Mouse (Mus musculus) heart, embryonic 10.5 days (tissue): Measurements from ENCODE around the gene Zic2. TPM values are rescaled to one million over a fixed set of nuclear protein-coding genes. Genes with fewer than 3 reads are reported as not detected.
A peak's percentile ranks its signal among the peaks of the same experiment; 100 is the strongest.

Experiments used
- DNase-seq: peaks from one replicate; pipeline ENCODE4 v3.0.0-alpha.2; 2017; ENCODE audit warnings: low spot score
- H3K27ac ChIP-seq: fragments of 300-500 bp; sonication (generic); 2 replicates; pipeline ENCODE4 v1.5.1; 2016; ENCODE audit warnings: mild to moderate bottlenecking
- H3K27me3 ChIP-seq: fragments of 300-500 bp; sonication (generic); 2 replicates; pipeline ENCODE4 v1.6.1; 2016; ENCODE audit warnings: mild to moderate bottlenecking; ENCODE audit not compliant: poor library complexity, insufficient read depth, severe bottlenecking
- H3K36me3 ChIP-seq: fragments of 300-500 bp; sonication (generic); 2 replicates; pipeline ENCODE4 v1.6.1; 2016; ENCODE audit warnings: mild to moderate bottlenecking, moderate library complexity
- H3K4me1 ChIP-seq: fragments of 300-500 bp; sonication (generic); 2 replicates; pipeline ENCODE4 v1.6.1; 2016; ENCODE audit warnings: mild to moderate bottlenecking
- H3K4me3 ChIP-seq: fragments of 300-500 bp; sonication (generic); 2 replicates; pipeline ENCODE4 v1.5.1; 2016; ENCODE audit warnings: mild to moderate bottlenecking, moderate library complexity
- H3K9me3 ChIP-seq: fragments of 300-500 bp; sonication (generic); 2 replicates; pipeline ENCODE4 v1.6.1; 2016; ENCODE audit warnings: mild to moderate bottlenecking, moderate library complexity
- WGBS: fragments of 180-500 bp; shearing (Covaris S2); methylation state at CpG from one replicate; pipeline ENCODE4 v1.1.7; 2016; 5-methylcytosine and 5-hydroxymethylcytosine counted together
- polyA plus RNA-seq: library from polyadenylated mRNA; unstranded; fragments of >200 nt; fragmentation: Nextera tagmentation; extraction: Ambion mirVana; gene quantifications from 2 replicates; pipeline ENCODE4 v1.2.1, GENCODE M21; 2016

The Zic2 gene
- 0.11 TPM in 1 of 2 replicates, not detected in the other for polyA plus RNA-seq

GRCm38 (mm10) chr14:122474891-122475556 lies at the start of gene Zic2:
Gene Zic2, plus strand, starts transcription at chr14:122475435.
- H3K4me1 ChIP-seq: peaks cover 38% of the 10 kb centered on the region
- DNase-seq: peak; percentile 78
- peaks cover 96% of the 10 kb centered on the region for H3K27me3 ChIP-seq
- H3K4me3 ChIP-seq: peak within 1 kb of the TSS; percentile 64
- H3K27ac ChIP-seq: peak within 1 kb of the TSS; percentile 3; the same call in 1 of the 2 replicates
- no peaks in the 10 kb centered on the region for H3K9me3 ChIP-seq
- H3K36me3 ChIP-seq: no peaks in the 10 kb centered on the region
- WGBS: under 1% methylated on average over 44 of the region's 73 CpGs

GRCm38 (mm10) chr14:122426529-122427203 lies 48.6 kb upstream of the Zic2 start:
- H3K4me3 ChIP-seq: no peak overlapping the region
- no peaks in the 10 kb centered on the region for H3K4me1 ChIP-seq
- H3K27me3 ChIP-seq: peaks cover 4% of the 10 kb centered on the region; the same call in 1 of the 2 replicates
- H3K27ac ChIP-seq: no peak overlapping the region
- no peak for DNase-seq
- WGBS: 57% methylated on average over 10 of the region's 10 CpGs
- H3K9me3 ChIP-seq: no peaks in the 10 kb centered on the region
- no peaks in the 10 kb centered on the region for H3K36me3 ChIP-seq

DNA sequence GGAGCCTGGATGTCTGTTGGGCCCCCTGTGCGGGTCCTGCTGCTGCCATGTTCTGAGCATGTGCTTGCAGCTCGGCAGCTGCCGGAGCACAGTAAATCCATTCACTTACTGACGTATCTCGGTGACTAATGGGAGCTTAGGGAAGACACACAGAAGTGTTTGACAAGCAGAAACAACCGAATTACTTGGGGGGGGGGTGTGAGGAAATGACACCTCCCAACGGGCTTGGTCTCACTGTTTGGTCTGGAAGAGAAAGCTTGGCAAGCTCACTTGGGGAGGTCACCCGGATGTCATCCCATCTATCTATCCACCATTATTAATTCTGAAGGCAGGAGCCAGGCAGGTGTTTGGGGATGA lies 48.1 kb upstream of the Zic2 start:
- Histone ChIP-seq H3K9me3 (no peaks in the 10 kb centered on the region), H3K4me3 (no peak overlapping the region), H3K27ac (no peak overlapping the region), H3K36me3 (no peaks in the 10 kb centered on the region), H3K27me3 (no peaks in the 10 kb centered on the region; the same call in 1 of the 2 replicates), H3K4me1 (no peaks in the 10 kb centered on the region)
- WGBS: 72% methylated on average over 8 of the region's 8 CpGs
- no peak for DNase-seq

DNA sequence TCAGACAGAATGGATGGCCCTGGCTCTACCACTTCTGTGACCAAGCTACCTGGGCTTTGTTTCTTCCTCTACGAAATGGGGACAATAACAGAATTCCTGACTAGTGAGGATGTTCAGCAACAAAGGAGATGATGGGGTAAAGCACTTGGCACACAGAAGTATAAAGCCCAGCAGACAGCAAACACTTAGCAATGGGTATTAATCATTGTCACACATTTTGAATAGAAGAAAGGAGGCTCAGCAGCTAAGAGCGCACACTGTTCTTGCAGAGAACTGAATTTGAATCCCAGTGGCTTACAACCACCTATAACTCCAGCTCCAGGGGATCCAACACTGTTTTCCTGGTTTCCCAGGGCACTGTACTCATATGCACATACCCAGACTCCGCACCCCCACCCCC lies 47.6 kb upstream of the Zic2 start:
- no peaks in the 10 kb centered on the region for H3K36me3 ChIP-seq
- DNase-seq: no peak
- no peak overlapping the region for H3K4me3 ChIP-seq
- H3K27me3 ChIP-seq: no peaks in the 10 kb centered on the region; the same call in 1 of the 2 replicates
- 82% methylated on average over 3 of the region's 3 CpGs for WGBS
- H3K27ac ChIP-seq: no peak overlapping the region
- no peaks in the 10 kb centered on the region for H3K4me1 ChIP-seq
- no peaks in the 10 kb centered on the region for H3K9me3 ChIP-seq

- WGBS: 74% methylated on average over 3 of the region's 3 CpGs
- 0 out of 2 replicates have a peak, but pooled peaks cover 2% of the 10 kb centered on the region for H3K4me1 ChIP-seq
- H3K27me3 ChIP-seq: no peaks in the 10 kb centered on the region
- no peaks in the 10 kb centered on the region for H3K36me3 ChIP-seq
- H3K27ac ChIP-seq: no peak overlapping the region
- no peak for DNase-seq
- H3K4me3 ChIP-seq: no peak overlapping the region
- no peaks in the 10 kb centered on the region for H3K9me3 ChIP-seq
Observed at GRCm38 (mm10) chr14:122432558-122432957, 42.7 kb upstream of the Zic2 start.

DNA sequence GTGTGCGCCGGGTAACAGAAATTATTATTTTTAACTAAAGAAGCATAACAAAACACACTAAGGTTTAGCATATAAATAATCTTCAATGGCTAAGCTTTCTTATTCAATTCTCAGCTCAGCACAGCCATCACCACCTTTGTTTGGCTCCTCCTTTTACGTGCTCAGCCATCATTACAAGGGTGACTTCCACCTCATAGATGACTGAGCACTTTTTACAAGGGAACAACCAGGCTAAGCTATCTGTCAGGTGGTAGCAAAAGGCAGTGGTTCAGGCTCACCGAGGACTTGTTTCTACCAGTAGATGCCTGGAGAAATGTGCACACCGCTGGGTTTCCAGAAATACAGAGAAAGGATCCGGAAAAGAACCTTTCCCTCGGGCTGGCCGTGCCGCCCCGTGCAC lies 41.2 kb upstream of the Zic2 start:
- WGBS: 87% methylated on average over 10 of the region's 10 CpGs
- DNase-seq: no peak
- Histone ChIP-seq H3K27me3 (no peaks in the 10 kb centered on the region), H3K4me3 (no peak overlapping the region), H3K4me1 (0 out of 2 replicates have a peak, but pooled peaks cover 2% of the 10 kb centered on the region), H3K36me3 (no peaks in the 10 kb centered on the region), H3K9me3 (no peaks in the 10 kb centered on the region), H3K27ac (no peak overlapping the region)

DNA sequence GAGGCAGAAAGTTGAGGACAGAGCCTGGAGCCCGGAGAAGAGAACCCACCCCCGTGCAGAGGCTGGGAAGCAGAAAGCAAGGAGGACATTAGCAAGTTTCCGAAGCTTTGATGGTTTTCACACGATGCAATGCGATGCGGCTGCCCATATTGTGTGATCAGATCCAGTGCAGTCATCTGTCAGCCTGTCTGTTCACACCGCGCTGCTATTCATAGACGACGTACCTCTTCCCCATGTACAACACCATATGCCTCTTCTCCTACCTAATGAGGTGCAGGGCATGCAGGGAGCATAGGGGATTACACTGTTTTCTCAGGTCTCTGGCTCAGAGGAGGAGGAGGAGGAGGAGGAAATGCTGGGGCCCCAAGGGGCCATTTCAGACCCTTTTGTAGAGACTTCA lies 38.4 kb upstream of the Zic2 start:
- H3K27ac ChIP-seq: no peak overlapping the region
- 54% methylated on average over 10 of the region's 10 CpGs for WGBS
- H3K4me1 ChIP-seq: 0 out of 2 replicates have a peak, but pooled peaks cover 2% of the 10 kb centered on the region
- H3K4me3 ChIP-seq: no peak overlapping the region
- no peaks in the 10 kb centered on the region for H3K9me3 ChIP-seq
- no peak for DNase-seq
- H3K36me3 ChIP-seq: no peaks in the 10 kb centered on the region
- 0 out of 2 replicates have a peak, but pooled peaks cover under 1% of the 10 kb centered on the region for H3K27me3 ChIP-seq

- 3% methylated on average over 29 of the region's 29 CpGs for WGBS
Observed at GRCm38 (mm10) chr14:122449601-122450495, 25.4 kb upstream of the Zic2 start.

DNA sequence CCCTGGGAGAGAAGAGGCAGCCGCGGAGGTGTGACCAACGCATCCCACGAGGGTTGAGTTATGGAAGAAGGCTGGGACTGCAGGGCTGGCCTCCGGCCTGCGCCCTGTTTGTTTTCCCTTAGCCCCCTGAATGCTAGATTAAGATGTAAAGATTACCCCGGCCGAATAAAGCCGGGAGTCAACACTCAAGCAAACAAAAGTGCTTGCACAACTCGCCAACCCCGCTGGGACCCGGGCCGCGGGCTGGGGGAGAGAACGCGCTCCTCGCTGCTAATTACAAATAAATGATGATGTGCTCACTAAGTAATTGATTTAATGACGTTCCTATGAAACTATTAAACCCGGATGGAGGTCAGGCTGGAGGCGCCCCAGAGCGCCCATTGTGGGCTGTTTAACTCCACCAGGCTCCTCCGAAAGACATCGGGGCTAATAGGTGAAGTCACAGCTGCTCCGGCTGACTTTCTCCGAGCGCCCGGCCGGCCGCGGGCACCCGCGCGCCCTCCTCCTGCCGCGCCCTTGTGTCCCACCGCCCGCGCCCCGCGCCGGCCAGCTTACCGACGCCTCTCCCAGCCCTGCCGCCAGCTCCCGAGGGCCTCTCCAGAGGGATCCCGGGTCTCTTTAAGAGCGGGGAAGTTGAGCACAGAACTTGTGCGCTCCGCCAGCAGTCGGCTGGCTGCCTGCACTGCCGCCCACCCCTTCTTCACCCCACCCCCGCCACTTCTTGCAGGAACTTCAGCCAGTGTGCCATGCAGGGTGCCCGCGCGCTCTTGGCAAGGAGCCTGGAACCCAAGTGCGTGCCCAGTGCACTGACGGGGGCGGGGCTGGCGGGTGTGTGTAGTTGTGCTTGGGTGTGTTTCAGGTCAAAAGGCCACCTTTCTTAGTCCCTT lies 24.5 kb upstream of the Zic2 start, which contains the start of gene Gm5089:
Gene Gm5089, minus strand, starts transcription at position 620 of the 887 bp plus-strand sequence.
- H3K36me3 ChIP-seq: no peaks in the 10 kb centered on the region
- peaks cover 26% of the 10 kb centered on the region for H3K4me1 ChIP-seq
- DNase-seq: no peak
- H3K9me3 ChIP-seq: no peaks in the 10 kb centered on the region
- peak within 1 kb of the TSS; percentile 65 for H3K4me3 ChIP-seq
- peak within 1 kb of the TSS; percentile 47; the same call in 1 of the 2 replicates for H3K27ac ChIP-seq
- 1% methylated on average over 58 of the region's 59 CpGs for WGBS
- H3K27me3 ChIP-seq: peaks cover 93% of the 10 kb centered on the region

More at GRCm38 (mm10) chr14:122449601-122450495, 25.4 kb upstream of the Zic2 start:
- Histone ChIP-seq H3K36me3 (no peaks in the 10 kb centered on the region), H3K27me3 (peaks cover 88% of the 10 kb centered on the region), H3K27ac (no peak overlapping the region), H3K4me3 (peak overlapping the region; percentile 65), H3K9me3 (no peaks in the 10 kb centered on the region), H3K4me1 (peaks cover 26% of the 10 kb centered on the region)
- no peak for DNase-seq

DNA sequence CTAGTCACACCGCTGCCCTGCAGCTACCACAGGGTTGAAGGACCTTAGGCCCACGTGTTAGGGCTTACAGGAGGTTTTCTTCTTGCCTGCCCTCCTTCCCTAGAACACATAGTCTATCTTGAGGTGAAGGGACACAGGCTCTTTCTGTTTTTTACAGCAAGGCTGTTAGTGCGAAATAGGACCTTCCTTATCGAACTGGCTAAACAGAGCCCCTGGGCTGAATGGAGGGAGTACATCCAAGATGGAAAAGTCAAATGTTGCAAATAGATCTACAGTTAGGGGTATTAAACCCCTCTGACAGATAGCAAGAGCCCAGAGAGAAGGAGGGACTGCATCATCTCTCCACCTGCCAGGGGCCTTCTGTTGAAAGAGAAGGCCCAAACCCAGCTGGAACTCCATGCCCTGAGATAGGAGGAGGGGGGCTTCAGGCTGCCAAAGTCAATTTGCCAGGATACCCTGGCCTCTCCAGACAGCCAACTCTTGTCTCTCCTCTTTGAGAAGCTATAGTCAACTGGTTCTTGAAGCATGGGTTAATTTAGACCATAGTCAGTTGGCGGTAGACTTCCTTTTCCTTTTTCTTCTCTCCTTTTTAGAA lies 23.6 kb upstream of the Zic2 start:
- WGBS: 64% methylated on average over 5 of the region's 5 CpGs
- Histone ChIP-seq H3K27ac (no peak overlapping the region), H3K36me3 (no peaks in the 10 kb centered on the region), H3K4me3 (peak overlapping the region; percentile 65), H3K27me3 (peaks cover 94% of the 10 kb centered on the region), H3K9me3 (no peaks in the 10 kb centered on the region), H3K4me1 (peaks cover 26% of the 10 kb centered on the region)
- DNase-seq: no peak

GRCm38 (mm10) chr14:122452701-122453387 lies 22.4 kb upstream of the Zic2 start:
- 55% methylated on average over 13 of the region's 13 CpGs for WGBS

More at GRCm38 (mm10) chr14:122452701-122453387, 22.4 kb upstream of the Zic2 start:
- Histone ChIP-seq H3K9me3 (no peaks in the 10 kb centered on the region), H3K4me1 (peaks cover 26% of the 10 kb centered on the region), H3K27ac (no peak overlapping the region), H3K27me3 (peaks cover 82% of the 10 kb centered on the region), H3K36me3 (no peaks in the 10 kb centered on the region), H3K4me3 (peak overlapping the region; percentile 49; the same call in 1 of the 2 replicates)
- no peak for DNase-seq
